Mouse (Mus musculus) heart, postnatal 36 days (tissue): ENCODE measurements at regions not wholly inside any gene's neighbourhood (a gene's known extent, or its start where the extent isn't known, plus 50 kb on each side); places are given as distances from the start of the nearest gene placed in this dataset.

Source experiments
- DNase-seq, 2 experiments: peaks; one replicate each; pipeline ENCODE4 v3.0.0; 2021 to 2022
- intact Hi-C: fragments of 180-260 bp; cut with DNase I; formaldehyde crosslinking; loops from one replicate; pipeline ENCODE4 v1.15.1; 2025

DNA sequence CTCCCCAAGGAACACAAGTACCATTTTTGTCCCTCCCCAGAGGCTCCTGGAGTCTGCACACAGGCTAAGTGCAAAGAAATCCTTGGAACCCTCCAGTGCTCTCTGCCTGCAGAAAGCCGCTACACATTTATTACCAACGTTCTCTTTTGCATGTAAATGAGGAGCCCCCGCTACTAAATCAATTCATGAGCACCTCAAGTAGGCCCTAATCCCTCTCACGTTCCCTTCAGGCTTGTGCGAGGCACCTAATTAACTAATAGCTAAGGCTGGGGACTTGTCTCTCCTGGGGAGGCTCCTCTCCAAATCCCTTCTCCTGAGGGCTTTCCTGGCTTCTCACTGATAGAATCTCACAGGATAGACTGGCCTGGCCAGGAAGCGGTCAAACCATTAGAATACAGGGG lies 568.6 kb upstream of the Adam5 start:
- intact Hi-C loops: no loop called here
- no peak for DNase-seq

DNA sequence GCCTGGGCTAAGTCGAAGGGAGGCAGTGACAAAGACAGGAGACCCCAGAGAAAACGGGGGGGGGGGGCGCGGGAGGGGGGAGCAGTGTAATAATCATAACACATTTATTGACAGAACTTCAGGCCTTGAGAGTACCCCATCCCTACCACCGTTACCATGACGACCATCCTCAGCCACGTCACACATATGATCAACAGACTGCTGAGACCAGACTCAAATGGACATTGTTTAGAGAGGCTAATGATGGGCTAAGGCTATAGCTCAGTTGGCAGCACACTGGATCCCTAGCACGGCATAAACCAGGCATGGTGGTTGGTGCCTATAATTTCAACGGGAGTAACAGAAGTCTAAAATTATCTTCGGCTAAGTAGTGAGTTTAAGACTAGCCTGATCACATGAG lies 565.8 kb upstream of the Adam5 start:
- DNase-seq: no peak
- intact Hi-C loops: no loop called here

DNA sequence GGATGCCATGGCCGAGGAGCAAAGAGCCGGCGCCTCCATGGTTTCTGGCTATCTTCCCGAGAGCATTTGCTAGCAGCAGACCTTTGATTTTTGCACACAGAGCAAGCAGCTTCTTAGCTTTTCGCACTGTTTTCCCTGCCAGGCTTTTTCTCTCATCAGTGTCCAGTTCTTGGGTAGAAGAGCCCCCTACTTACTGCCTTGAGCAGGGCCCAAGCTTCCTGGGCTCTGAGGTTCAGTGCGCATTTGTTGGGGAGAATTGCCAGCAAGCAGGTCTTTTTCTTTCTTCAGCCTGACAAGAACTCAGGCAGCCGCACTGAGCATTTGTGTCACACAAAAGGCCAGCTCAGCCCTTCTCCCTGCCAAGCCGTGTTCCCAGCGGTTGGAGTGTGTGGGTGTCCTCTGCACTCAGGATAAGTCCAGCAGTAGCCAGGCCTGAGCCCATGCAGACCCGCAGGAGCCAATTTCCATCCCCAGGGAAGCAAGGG lies 565.2 kb upstream of the Adam5 start:
- DNase-seq: peak; percentile 24 to 38
- intact Hi-C loops: no loop called here

DNA sequence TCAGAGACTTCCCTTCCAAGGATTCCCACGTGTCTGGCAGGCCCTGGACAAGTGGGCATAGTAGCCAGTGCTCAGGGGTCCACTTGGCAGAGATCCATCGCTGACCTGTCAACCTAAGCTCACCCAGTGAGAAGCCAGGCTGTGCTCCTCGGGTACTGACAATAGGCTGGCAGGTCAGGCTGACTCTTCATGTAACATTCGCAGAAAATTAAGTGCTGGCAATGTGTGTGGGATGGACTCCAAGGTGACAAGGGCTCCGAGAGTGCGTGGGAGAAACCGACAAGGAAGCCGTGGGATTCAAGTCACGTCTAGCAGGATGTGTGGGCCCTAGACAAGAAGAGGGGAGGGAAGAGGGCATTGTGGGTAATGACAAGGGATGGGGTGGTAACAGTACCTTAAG lies 564.6 kb upstream of the Adam5 start:
- no peak for DNase-seq
- intact Hi-C loops: no loop called here

DNA sequence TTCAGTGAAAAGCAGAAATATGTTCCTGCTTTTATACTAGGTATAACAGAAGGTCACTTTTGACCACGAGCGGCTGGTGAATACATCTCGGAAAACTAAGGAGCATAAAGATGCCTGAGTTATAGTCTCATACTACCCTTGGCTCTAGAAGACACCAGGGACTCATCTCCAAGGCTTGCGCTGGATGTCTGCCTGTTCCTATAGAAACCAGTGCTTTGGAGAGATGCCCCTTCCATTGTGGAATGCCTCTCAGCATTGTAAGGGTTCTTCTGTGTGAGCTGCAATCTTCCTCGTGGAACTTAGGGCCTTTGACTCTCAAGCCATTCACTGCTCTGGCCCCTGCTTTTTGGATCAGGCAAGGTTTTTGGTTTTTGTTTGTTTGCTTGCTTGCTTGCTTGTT lies 561.0 kb upstream of the Adam5 start:
- intact Hi-C loops: no loop called here
- DNase-seq: no peak

DNA sequence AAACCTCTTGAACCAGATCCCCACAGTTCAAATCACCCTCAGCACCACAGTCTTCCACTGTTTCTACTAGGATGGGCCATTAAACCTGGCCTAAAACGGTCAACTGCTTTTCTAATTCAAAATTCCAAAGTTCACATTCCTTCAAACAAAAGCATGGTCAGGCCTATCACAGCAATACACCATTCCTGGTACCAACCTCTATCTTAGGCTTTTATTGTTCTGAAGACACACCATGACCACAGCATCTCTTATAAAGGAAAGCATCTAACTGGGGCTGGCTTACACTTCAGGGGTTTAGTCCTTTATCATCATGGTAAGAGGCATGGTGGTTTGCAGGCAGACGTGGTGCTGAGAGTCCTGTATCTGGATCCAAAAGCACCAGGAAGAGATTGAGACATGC lies 560.4 kb upstream of the Adam5 start:
- no peak for DNase-seq
- intact Hi-C loops: no loop called here

DNA sequence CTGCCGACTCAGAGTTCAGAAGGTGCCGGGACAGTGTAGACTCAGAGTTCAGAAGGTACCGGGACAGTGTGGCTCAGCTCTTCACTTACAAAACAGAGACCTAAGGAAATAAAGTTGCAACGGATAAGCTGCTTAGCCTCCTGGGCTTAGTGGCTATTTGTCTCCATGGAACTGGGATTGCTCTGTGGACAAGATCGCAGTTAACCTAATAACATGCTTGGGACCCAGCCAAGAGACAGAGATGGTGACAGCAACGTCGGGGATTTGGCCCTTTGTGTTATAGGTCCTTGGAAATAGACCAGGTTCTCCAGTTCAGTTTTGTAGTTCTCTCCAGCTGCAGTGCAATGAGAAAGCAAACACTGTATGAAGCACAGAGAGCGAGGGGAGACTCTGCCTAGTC lies 549.1 kb upstream of the Adam5 start:
- no peak for DNase-seq
- intact Hi-C loops: no loop called here

DNA sequence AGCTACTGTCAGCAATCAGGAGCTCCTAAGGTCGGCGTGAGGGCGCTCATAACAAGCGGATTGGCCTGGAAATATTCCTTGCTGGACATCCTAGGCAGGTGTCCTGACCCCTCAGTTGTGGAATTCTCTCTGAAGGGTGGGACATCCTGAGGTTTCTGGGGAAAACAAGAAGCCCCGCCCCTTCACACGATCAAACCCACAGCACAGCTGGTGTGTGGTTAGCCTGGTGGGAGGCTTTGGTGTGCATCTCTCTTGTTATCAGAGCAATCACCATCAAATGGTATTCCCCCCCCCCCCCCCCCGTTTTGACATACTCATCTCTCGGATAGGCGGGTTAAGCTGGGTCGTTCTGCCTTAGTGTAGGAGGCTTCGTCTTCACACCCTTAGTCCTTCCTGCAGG lies 546.8 kb upstream of the Adam5 start:
- intact Hi-C loops: no loop called here
- DNase-seq: no peak

DNA sequence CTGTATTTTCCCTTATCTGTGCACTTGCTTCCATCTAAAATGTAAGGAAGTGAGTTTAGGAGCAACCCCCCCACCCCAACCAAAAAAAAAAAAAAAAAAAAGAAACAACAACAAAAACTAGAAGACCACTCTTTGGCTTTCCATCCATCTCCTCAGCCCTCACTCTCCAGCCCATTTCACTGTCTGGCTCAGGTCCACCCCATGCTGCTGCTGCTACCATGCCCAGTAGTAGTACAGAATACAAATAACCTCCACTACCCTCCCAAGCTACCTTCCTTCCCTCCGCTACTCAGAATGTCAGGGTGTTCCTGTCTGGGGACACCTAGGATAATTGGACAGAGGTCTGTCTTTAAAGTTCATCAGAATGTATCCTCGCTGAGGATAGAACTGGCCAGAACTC lies 545.2 kb upstream of the Adam5 start:
- no peak for DNase-seq
- intact Hi-C loops: no loop called here

DNA sequence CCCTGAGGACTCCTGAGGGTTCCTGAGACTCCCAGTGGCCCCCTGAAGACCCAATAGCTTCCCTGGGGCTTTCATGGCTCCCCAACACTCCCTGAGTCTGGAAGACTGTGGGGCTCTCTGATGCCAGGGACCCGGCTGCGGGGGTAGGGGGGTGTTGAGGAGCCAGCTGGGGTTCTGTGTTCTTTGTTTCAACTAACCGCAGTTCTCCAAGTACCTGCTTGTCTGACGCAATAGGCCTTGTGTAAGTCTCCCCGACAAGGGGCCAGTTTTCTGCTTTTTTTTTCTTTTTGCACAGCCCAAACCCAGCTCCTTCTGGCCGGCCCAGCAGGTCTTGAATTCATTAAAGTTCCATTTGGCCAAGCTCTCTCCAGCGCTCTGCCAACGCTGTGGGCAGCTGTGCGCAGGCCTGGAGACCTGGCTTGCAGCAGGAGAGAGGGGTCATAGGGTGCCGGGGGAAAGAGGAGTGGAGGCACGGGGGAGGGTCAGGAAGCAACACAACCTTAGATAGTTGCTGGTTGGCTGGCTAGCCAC lies 544.5 kb upstream of the Adam5 start:
- intact Hi-C loops: no loop called here
- DNase-seq: peak in 1 of 2 experiments; percentile 24

DNA sequence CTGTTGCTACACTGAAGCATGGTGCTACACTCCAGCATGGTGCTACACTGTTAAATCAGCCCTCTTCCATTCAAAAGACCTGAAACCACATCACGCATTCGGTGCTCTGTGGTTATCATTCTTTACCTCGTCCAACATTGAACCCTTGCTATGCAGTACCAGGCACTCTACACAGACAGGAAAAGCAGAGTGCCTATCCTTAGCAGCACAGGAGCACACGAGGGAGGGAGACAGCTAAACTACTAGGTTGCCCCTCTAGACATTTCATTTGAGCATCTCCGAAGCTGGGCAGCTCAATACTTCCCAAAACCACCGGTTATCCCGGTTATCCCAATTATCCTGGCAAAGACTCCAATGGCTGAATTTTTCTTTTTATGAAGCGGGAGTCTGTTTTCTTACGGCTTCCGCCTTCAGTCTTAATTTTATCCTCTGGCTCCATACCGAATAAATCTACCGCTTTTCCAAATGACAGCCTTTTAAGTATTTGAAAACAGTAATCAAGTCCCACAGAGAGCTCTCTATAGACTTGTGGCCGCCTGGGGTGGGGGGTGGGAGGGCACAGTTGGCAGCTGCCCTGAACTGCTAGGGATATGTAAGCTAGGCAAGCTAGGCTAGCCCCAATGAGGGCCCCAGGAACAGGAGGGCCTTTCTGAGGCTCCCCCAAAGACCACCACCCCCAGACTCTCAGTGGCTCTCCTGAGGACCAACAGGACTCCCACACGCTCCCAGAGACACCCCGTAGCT lies 543.8 kb upstream of the Adam5 start:
- intact Hi-C loops: no loop called here
- DNase-seq: no peak

DNA sequence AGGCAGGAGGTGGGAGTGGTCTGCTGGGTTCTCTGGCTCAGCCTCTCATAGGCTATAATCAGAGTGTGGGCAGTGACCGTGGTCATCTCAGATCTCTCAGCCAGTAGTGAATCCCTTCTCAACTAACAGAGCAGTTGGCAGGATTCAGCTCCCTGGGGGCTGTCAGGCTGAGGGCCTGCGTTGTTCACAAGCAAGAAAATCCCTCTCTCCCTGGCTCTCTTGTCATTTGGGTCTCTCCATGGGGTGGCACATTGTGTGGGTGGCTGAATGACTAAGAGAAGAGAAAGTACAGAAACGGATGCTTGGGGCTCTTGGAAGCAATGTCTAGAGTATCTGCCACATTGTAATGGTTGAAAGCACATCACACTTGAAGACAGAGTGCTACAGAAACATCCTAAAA lies 542.0 kb upstream of the Adam5 start:
- no peak for DNase-seq
- intact Hi-C loops: no loop called here

DNA sequence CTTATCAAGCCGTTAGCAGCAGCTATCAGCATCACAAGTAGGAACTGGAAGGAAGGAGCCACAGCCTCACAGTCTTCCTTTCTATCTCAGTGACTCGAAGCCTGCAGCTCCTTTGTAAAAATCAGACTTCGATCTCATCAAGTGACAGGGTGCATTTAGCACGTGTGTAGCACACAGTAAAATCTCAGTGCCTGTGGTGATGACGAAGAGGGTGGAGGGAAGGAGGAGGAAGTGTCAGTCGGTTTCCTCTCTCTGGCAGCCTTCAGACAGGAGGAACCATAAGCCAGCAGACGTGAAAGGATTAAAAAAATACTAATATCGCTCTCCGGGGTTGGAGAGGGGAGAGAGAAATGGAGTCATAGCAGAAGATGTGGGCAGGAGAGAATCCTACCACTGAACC lies 538.5 kb upstream of the Adam5 start:
- no peak for DNase-seq
- intact Hi-C loops: no loop called here

DNA sequence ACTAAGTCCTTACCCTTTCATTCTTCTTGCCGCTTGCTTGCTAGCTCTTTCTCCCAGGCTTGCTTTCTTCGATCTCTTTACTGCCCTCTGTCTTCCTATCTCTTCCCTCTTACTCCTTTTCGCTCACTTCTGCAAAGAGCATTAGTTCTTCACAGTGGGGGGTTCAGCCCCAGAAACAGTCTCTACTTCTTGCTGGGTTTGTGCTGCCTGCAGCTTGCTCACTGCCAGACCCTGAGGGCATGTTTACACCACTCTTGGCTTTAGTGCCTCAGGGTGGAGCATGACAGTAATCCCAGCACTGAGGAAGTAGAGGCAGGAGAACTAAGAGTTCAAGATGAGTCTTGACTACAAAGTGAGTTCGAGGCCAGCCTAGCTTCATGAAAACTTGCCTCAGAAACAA lies 538.0 kb upstream of the Adam5 start:
- DNase-seq: no peak
- intact Hi-C loops: no loop called here

DNA sequence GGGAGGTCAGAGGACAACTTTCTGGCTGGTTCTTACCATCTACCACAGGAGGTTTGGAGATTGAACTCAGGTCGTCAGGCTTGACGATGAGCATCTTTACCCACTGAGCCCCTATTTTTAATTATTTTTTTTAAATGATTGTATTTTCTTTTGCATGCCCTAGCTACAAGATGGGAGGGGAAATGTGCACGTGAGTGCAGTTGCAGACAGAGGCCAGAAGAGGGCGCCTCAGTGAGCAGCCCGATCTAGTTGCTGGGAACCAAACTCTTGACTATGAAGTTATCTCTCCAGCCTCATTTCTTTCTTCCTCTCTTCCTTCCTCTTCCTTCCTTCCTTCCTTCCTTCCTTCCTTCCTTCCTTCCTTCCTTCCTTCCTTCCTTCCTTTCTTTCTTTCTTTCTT lies 537.3 kb upstream of the Adam5 start:
- intact Hi-C loops: no loop called here
- DNase-seq: no peak

DNA sequence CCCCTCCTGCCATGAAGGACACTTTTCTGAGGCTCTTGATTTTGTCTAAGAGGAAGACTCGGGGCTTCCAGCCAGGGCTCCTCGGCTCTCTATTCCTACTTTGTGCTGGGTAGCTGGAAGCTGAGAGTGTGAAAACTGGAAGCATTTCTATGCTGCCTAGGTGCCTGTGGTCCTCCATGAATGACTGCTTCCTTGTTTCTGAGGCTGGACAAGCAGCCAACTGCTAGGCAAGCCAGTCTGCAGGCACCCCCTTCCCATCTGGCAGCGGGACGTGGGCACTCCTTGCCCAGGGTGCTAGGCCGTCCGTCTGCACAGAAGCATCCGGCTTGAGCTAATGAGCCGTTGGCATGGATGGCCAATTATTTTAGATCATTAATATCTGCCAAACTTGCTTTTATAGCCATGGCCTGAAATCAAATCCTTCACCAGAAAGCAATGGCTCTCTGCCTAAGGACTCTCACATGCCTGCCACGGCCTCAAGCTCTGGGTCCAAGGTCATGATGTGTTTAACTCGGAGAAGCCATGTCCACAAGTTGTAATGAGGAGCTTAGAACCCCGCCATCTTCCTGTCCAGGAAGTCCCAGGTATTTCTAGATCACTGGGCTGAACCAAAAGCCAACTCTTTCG lies 534.5 kb upstream of the Adam5 start:
- no peak for DNase-seq
- intact Hi-C loops: no loop called here

DNA sequence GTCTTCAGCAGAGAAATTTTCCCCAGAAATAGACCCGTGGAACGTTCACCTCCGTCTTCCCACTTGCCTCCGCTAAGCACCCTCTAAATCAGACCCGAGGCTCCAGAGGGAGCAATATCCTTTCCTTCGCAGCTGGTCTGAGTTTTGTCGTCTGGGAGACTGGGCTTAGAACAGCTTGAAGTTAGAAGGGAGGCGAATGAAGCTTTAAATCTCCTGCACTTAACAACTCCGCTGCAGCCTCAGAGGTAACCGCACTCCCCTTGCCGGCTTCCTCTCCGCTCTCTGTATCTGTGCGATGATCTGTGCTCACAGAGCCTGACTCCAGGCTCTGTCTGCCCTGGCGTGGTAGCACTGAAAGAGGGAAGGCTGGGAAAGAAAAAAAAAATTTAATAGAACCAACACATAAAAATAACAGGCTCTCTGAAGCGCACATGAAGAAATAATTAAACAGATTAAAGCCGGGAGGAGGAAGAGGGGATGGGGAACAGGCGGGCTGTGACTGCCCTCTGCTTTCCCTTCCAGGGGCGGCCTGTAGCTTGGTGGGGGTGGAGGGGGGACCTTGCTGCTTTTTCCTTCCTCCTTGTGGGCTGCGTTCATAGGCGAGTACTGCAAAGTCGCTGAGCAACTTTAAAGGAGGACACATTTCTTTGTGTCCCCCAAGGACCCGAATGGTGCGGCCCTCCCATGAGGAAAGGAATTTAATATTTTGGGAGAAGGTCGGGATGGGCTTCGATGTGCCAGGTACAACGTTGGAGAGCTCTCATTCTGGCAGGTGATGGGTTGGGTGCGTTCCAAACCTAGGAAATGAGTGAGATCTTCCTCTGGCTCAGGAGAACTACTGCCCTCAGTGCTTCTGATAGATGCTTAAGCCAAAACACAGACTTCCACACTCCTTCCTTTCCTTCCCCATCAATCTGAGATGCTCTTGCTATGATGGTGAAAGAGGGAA lies 529.9 kb upstream of the Adam5 start:
- intact Hi-C loops: loop anchor here (5.0 kb wide), 1 partner anchor 218 kb away; no protein-coding TSS in a partner anchor

DNA sequence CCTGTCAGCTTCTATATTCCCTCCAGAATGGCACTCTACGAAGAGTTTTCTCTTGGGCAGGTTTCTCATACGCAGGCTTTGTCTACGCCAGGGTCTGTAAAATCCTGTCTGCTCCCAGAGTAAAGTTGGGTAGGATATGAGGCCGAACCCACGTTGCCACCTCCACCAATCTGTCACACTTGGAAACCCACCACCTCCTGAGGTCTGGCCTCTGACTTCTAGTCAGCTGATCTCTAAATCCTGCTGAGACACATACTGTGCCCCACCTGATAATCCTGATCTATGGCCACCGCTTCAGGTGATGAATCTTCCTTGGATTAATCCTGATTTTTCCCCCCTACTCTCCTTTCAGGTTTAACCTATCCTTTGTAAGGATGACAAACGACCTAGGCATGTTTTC lies 529.2 kb upstream of the Adam5 start:
- DNase-seq: no peak
- intact Hi-C loops: loop anchor here (5.0 kb wide), 1 partner anchor 219 kb away; no protein-coding TSS in a partner anchor

More for the DNA sequence above, 529.9 kb upstream of the Adam5 start:
- no peak for DNase-seq

DNA sequence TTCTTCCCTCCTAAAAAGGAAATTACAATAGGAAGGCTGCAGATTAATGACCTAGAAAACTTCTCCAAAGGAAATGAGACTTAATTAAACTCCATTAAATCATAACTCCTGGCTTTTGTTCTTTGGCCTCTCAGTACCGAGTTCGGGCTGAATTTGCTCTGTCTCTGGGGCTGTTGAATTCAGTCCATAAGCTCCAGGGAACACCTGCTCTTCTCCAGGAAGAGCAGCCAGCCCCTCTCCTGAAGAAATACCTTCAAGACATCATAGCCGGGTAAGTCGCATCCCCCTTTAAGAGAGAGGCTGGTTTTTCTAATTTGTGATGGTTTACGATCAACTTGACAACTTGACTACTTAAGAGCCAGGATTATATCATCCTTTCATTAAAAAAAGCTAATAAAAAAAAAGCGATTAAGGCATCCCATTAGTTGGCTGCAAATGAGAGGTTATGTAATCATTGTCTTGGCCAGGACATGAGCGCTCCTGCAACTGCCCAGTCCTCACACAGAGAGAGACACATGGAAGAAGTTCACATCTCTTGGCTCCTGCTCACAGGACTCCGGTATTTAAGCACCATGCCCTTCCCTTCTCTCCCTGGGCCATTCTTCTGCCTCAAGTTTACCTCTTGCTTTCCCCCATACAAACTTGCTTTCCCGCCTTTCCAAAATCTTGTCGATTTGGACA lies 524.0 kb upstream of the Adam5 start:
- peak in 1 of 2 experiments; percentile 20 for DNase-seq

DNA sequence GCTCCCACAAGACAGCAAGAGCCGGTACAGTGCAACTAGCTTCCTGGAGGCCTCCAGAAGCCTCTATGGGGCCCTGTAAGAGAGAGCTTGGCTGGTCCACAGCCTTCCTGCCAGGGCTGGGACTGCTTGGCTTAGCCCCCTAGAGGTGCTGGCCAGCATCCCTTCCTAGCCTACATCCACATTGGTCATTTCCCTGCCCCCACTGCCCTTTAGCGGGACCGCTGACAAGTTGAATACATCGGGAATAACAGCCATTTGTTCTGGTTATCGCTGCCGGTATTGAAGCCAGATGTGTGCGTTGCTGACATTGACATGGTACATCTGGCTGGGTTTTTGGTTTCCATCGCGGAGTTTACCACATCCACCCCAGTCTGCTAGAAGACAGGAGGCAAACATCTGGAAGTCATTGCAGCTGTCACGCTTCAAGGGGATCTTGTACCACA lies 519.0 kb upstream of the Adam5 start:
- intact Hi-C loops: no loop called here
- DNase-seq: peak; percentile 52 to 68

More for the DNA sequence above, 524.0 kb upstream of the Adam5 start:
- intact Hi-C loops: no loop called here
